Mouse (Mus musculus) forebrain, embryonic 11.5 days (tissue): Measurements from ENCODE around the gene Fuca1. TPM values are rescaled to one million over a fixed set of nuclear protein-coding genes. Genes with fewer than 3 reads are reported as not detected.
A peak's percentile ranks its signal among the peaks of the same experiment; 100 is the strongest.

Experiments used
- ATAC-seq: fragments of 200-750 bp; cut with Nextera tagmentation; replicated peaks from 2 replicates; pipeline ENCODE4 v1.8.0; 2017; ENCODE audit warnings: moderate TSS enrichment; ENCODE audit not compliant: low FRiP score
- DNase-seq: peaks from one replicate; pipeline ENCODE4 v3.0.0-alpha.2; 2017; ENCODE audit warnings: low spot score
- H3K27ac ChIP-seq: fragments of 300-500 bp; sonication (generic); 2 replicates; pipeline ENCODE4 v1.5.1; 2014; ENCODE audit warnings: low read depth, low read length
- H3K27me3 ChIP-seq: fragments of 300-500 bp; sonication (generic); 2 replicates; pipeline ENCODE4 v1.6.1; 2014; ENCODE audit warnings: mild to moderate bottlenecking, low read length, mixed read lengths; ENCODE audit not compliant: control insufficient read depth, insufficient read depth
- H3K36me3 ChIP-seq: fragments of 300-500 bp; sonication (generic); 2 replicates; pipeline ENCODE4 v1.6.1; 2014; ENCODE audit warnings: mild to moderate bottlenecking, low read length, moderate library complexity, mixed read lengths; ENCODE audit not compliant: control insufficient read depth, insufficient read depth
- H3K4me1 ChIP-seq: fragments of 300-500 bp; sonication (generic); replicated peaks from 2 replicates; pipeline ENCODE4 v1.6.1; 2014; ENCODE audit warnings: low read length, mixed read lengths; ENCODE audit not compliant: control insufficient read depth, insufficient read depth
- H3K4me2 ChIP-seq: fragments of 300-500 bp; sonication (generic); 2 replicates; pipeline ENCODE4 v1.6.1; 2014; ENCODE audit warnings: low read depth, mild to moderate bottlenecking, low read length, moderate library complexity, mixed read lengths; ENCODE audit not compliant: severe bottlenecking
- H3K4me3 ChIP-seq: fragments of 300-500 bp; sonication (generic); 2 replicates; pipeline ENCODE4 v1.5.1; 2014; ENCODE audit warnings: low read depth, low read length
- H3K9ac ChIP-seq: fragments of 300-500 bp; sonication (generic); 2 replicates; pipeline ENCODE4 v1.6.1; 2014; ENCODE audit warnings: low read length
- H3K9me3 ChIP-seq: fragments of 300-500 bp; sonication (generic); 2 replicates; pipeline ENCODE4 v1.6.1; 2016; ENCODE audit warnings: low read length, mixed read lengths; ENCODE audit not compliant: control insufficient read depth
- WGBS: fragments of 180-500 bp; shearing (Covaris S2); extraction: QIAGEN DNeasy Blood & Tissue Kit; methylation state at CpG from one replicate; pipeline ENCODE4 v1.1.7; 2014; 5-methylcytosine and 5-hydroxymethylcytosine counted together
- polyA plus RNA-seq: library from polyadenylated mRNA; unstranded; fragments of >200 nt; fragmentation: Nextera tagmentation; extraction: Ambion mirVana; gene quantifications from 2 replicates; pipeline ENCODE4 v1.2.1, GENCODE M21; 2014

Fuca1 gene
- polyA plus RNA-seq, 1 experiment from 2014 or later: 49.2 TPM

- peak; percentile 73 for DNase-seq
- no peak for ATAC-seq
- Histone ChIP-seq H3K4me1 (peaks cover 29% of the 10 kb centered on the region), H3K27me3 (no peaks in the 10 kb centered on the region), H3K36me3 (no peaks in the 10 kb centered on the region; the same call in 1 of the 2 replicates), H3K9ac (peak overlapping the region; percentile 43), H3K4me2 (peak overlapping the region; percentile 43), H3K4me3 (peak overlapping the region; percentile 8; the same call in 1 of the 2 replicates), H3K9me3 (no peaks in the 10 kb centered on the region), H3K27ac (peak overlapping the region; percentile 48; the same call in 1 of the 2 replicates)
- WGBS: 4% methylated on average over 16 of the region's 16 CpGs
These were observed 43.9 kb upstream of the Fuca1 start for GRCm38 (mm10) chr4:135876583-135877020.

- ATAC-seq: no peak
- H3K36me3 ChIP-seq: no peaks in the 10 kb centered on the region
- no peak overlapping the region for H3K4me2 ChIP-seq
- no peak overlapping the region for H3K27ac ChIP-seq
- H3K4me3 ChIP-seq: no peak overlapping the region
- 71% methylated on average over 2 of the region's 2 CpGs for WGBS
- DNase-seq: no peak
- peaks cover 25% of the 10 kb centered on the region for H3K4me1 ChIP-seq
- H3K9me3 ChIP-seq: no peaks in the 10 kb centered on the region
- H3K9ac ChIP-seq: no peak overlapping the region
- H3K27me3 ChIP-seq: no peaks in the 10 kb centered on the region
These were observed 42.8 kb upstream of the Fuca1 start for GRCm38 (mm10) chr4:135877742-135878141.

DNA sequence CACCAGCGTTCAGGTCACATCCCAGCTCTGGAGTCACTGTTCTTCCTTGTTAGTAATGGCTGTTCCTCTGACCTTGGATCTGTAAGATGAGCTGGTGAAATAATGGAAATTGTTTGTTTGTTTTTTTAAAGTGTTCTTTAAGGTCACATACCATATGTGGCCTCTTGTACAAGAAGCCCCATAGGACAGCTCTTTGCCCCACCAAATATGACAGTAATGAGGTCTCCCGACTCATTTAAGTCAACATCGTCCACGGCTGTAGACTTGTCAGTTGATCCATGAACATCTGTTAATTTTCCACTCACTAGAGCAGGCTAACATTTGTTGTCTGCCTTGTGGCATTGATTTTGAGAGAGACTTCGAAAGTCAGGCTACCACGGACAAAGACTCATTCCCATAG, 41.5 kb upstream of the Fuca1 start:
- H3K9ac ChIP-seq: no peak overlapping the region
- ATAC-seq: no peak

GRCm38 (mm10) chr4:135880018-135880417, 40.5 kb upstream of the Fuca1 start:
- no peak overlapping the region for H3K9ac ChIP-seq
- no peak for DNase-seq
- no peak for ATAC-seq
- H3K27ac ChIP-seq: no peak overlapping the region
- H3K4me2 ChIP-seq: no peak overlapping the region
- WGBS: 90% methylated on average over 6 of the region's 6 CpGs
- peaks cover 18% of the 10 kb centered on the region for H3K4me1 ChIP-seq
- no peaks in the 10 kb centered on the region for H3K36me3 ChIP-seq
- no peaks in the 10 kb centered on the region for H3K9me3 ChIP-seq
- H3K4me3 ChIP-seq: no peak overlapping the region
- no peaks in the 10 kb centered on the region for H3K27me3 ChIP-seq

More for the DNA sequence above, 41.5 kb upstream of the Fuca1 start:
- Histone ChIP-seq H3K4me2 (no peak overlapping the region), H3K4me3 (no peak overlapping the region), H3K27me3 (no peaks in the 10 kb centered on the region), H3K36me3 (no peaks in the 10 kb centered on the region), H3K9me3 (no peaks in the 10 kb centered on the region), H3K27ac (no peak overlapping the region), H3K4me1 (peaks cover 25% of the 10 kb centered on the region)
- WGBS: 78% methylated on average over 6 of the region's 6 CpGs
- no peak for DNase-seq

DNA sequence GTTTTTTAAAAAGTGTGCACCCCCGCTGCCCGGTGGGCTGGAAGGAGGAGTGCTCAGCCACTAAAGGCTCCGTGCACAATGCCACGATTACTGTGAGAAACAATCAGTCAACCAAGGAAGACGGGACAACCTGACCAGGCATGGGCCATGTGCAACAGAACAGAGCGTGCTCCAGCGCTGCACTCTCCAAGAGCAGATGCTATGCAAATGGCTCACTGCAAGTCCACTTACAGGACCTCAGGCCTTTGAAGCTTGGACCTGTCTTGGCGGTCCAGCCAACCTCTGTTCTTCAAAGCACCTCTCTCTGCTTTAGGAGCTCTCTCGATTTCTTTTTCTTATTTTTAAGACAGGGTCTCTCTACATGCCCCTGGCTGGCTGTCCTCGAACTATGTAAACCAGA, 40.0 kb upstream of the Fuca1 start:
- no peak for DNase-seq
- Histone ChIP-seq H3K27ac (no peak overlapping the region), H3K9me3 (no peaks in the 10 kb centered on the region), H3K36me3 (no peaks in the 10 kb centered on the region), H3K9ac (no peak overlapping the region), H3K4me3 (no peak overlapping the region), H3K4me1 (peaks cover 14% of the 10 kb centered on the region), H3K27me3 (no peaks in the 10 kb centered on the region), H3K4me2 (no peak overlapping the region)
- ATAC-seq: no peak
- WGBS: 79% methylated on average over 10 of the region's 10 CpGs

GRCm38 (mm10) chr4:135882023-135882422, 38.5 kb upstream of the Fuca1 start:
- Histone ChIP-seq H3K4me3 (no peak overlapping the region), H3K4me1 (peaks cover under 1% of the 10 kb centered on the region; the same call in 1 of the 2 replicates), H3K36me3 (no peaks in the 10 kb centered on the region), H3K9me3 (no peaks in the 10 kb centered on the region), H3K9ac (no peak overlapping the region), H3K27ac (no peak overlapping the region), H3K27me3 (no peaks in the 10 kb centered on the region), H3K4me2 (no peak overlapping the region)
- no peak for DNase-seq
- WGBS: 82% methylated on average over 6 of the region's 6 CpGs
- no peak for ATAC-seq

DNA sequence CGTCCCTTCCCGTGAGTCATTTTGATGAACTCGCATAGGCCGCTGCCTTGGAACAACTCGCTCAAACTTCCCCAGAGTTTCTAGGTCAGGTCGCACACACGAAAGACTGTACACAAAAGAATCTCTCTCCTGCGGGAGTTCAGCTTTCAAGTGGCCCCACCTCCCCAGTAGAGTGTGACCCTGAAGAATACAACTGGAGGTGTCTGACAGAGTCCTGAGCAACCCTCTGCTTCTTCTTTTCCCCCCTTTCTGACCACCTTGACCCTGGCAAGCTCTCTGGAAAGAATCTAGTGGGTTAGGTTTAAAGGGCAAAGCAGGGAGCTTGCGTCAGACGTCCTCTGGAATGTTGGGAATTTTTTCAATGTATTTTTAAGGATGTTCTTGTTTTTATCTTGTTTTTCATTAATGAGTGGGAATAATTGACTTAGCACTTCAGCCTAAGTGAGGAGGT, 37.1 kb upstream of the Fuca1 start:
- Histone ChIP-seq H3K9ac (no peak overlapping the region), H3K27me3 (no peaks in the 10 kb centered on the region), H3K9me3 (no peaks in the 10 kb centered on the region), H3K4me1 (no peaks in the 10 kb centered on the region), H3K4me3 (no peak overlapping the region), H3K4me2 (no peak overlapping the region), H3K27ac (no peak overlapping the region), H3K36me3 (no peaks in the 10 kb centered on the region)
- ATAC-seq (no peak), DNase-seq (no peak)
- WGBS: 47% methylated on average over 10 of the region's 10 CpGs

DNA sequence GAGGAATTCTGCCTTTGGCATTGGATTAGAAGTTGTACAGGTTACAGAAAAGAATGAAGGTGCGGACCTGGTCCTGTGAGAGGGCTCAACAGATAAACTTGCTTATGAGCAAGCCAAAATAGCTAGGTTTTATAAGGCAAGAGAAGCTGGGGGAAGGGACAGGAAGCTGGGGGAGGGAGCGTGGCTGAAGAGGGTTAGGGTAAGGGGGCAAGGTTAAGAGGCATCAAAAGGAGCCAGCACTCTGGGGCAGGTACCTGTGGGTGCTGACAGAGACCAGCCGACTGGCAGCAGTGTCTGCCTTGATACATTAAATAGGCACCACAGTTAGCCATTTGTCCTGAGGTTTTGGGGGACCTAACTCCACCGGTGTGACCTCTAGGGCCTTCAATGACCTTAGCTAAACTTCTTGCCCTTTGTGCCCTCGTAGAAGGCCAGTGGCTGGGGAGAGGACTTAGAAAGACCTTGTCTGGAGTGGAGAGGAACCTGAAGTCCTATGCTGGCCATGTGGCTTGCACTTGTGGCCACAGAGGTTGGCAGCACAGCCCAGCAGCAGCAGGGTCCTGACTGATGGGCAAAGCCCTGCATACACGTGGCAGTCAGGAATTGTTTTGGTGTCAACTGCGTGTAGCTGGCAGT, 36.5 kb upstream of the Fuca1 start:
- Histone ChIP-seq H3K27ac (no peak overlapping the region), H3K4me2 (no peak overlapping the region), H3K36me3 (no peaks in the 10 kb centered on the region), H3K4me1 (no peaks in the 10 kb centered on the region), H3K9ac (no peak overlapping the region), H3K27me3 (no peaks in the 10 kb centered on the region), H3K4me3 (no peak overlapping the region), H3K9me3 (no peaks in the 10 kb centered on the region)
- DNase-seq (no peak), ATAC-seq (no peak)
- WGBS: 58% methylated on average over 7 of the region's 7 CpGs

DNA sequence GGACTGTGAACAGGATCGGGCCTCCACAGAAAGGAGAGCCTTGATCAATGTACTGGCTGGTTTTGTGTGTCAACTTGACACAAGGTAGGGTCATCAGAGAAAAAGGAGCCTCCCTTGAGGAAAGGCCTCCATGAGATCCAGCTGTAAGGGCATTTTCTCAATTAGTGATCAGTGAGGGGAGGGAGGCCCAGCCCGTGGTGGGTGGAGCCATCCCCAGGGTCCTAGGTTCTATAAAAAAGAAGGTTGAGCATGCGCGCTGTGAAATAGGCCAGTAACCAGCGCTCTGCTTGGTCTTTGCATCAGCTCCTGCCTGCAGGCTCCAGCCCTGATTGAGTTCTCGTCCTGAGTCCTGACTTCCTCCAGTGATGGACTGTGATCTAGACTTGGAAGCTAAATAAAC, 36.0 kb upstream of the Fuca1 start:
- ATAC-seq: no peak
- no peak overlapping the region for H3K27ac ChIP-seq
- no peak for DNase-seq
- no peaks in the 10 kb centered on the region for H3K27me3 ChIP-seq
- H3K4me1 ChIP-seq: no peaks in the 10 kb centered on the region
- H3K4me2 ChIP-seq: no peak overlapping the region
- 46% methylated on average over 6 of the region's 6 CpGs for WGBS
- no peaks in the 10 kb centered on the region for H3K9me3 ChIP-seq
- H3K36me3 ChIP-seq: no peaks in the 10 kb centered on the region
- no peak overlapping the region for H3K4me3 ChIP-seq
- H3K9ac ChIP-seq: no peak overlapping the region
